In genomic region chr11:94574560-94574959, GRCm38 (mm10) we compare ENCODE assay signal across 1 mouse cellular context.
TF ChIP-seq lines count a peak whose summit lies in the region.

No protein-coding gene starts in this region.

TF ChIP-seq in MEL, 35 proteins besides CTCF, POLR2A, EP300 and RAD21 (continued from another document):
- TF ChIP-seq ZNF384 (IDR thresholded peaks at IDR 0.05; ENCODE audit: low read depth, low read length) (no peak), CHD1 (IDR thresholded peaks at IDR 0.05; ENCODE audit: low read depth, low read length) (no peak), ZMIZ1 (IDR thresholded peaks at IDR 0.05; ENCODE audit: low read depth, low read length) (no peak), ETS1 (IDR thresholded peaks at IDR 0.05; ENCODE audit: low read depth, low read length) (no peak), SIN3A (IDR thresholded peaks at IDR 0.05; ENCODE audit: low read length) (no peak), MAX (IDR thresholded peaks at IDR 0.05; ENCODE audit: low read length) (no peak), TBP (IDR thresholded peaks at IDR 0.05; ENCODE audit: low read depth, low read length) (no peak), POLR2AphosphoS5 (IDR thresholded peaks at IDR 0.05; ENCODE audit: borderline replicate concordance, low read depth, low read length) (no peak), ELF1 (IDR thresholded peaks at IDR 0.05; ENCODE audit: low read depth, low read length) (no peak), CHD2 (IDR thresholded peaks at IDR 0.05; ENCODE audit: low read length) (no peak), NRF1 (IDR thresholded peaks at IDR 0.05; ENCODE audit: insufficient read depth, low read depth, low read length, poor library complexity, severe bottlenecking) (no peak), GABPA (IDR thresholded peaks at IDR 0.05; ENCODE audit: low read depth, low read length) (no peak), RCOR1 (IDR thresholded peaks at IDR 0.05; ENCODE audit: low read depth, low read length) (no peak), ZKSCAN1 (IDR thresholded peaks at IDR 0.05; ENCODE audit: low read depth, low read length) (no peak)
